Comparison of ENCODE assay signal across 18 mouse cellular contexts in the genomic region with DNA sequence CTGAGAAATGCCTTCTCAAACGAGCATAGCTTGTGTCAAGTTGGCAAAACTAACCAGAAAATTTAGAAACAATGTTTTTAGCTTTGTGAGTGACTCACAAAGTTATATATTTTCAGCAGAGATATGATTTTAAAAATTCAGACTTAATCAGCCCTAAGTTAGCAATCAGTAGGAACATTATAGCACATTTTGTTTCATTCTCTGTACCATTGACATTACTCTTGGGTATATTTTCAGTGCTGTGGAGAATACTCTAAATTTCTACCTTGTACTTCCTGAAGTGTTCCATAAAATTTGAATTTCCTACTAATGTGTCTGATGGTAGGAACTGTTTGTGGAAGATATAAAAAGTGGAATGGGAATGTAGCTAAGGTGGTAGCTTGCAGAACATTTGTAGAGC.
"Had no signal": no experiment of that assay in that cellular context is flagged by ENCODE, and none has a peak within 500 bp of the region (broad histone marks: within the 10 kb centered on the region; RNA-seq: fewer than 3 reads in every experiment).

No protein-coding gene starts in this region.

- H3K4me3 ChIP-seq: midbrain, embryonic 10.5 days; midbrain, embryonic 13.5 days; myocyte; neural tube, embryonic 13.5 days; neural tube, embryonic 15.5 days had no signal

- H3K27ac ChIP-seq: midbrain, embryonic 10.5 days; midbrain, embryonic 13.5 days; neural tube, embryonic 13.5 days; neural tube, embryonic 15.5 days had no signal

- ATAC-seq: midbrain, embryonic 13.5 days; midbrain, embryonic 16.5 days had no signal

- H3K9me3 ChIP-seq: midbrain, embryonic 10.5 days; midbrain, embryonic 13.5 days; neural tube, embryonic 15.5 days had no signal

- H3K4me1 ChIP-seq: midbrain, embryonic 10.5 days; midbrain, embryonic 13.5 days; neural tube, embryonic 13.5 days; neural tube, embryonic 15.5 days had no signal

- DNase-seq: lung, adult 18-20 months; lung, embryonic 14.5 days; lung, postnatal 10 days; lung, postnatal 4 days; retina, postnatal 1 day; right cerebral cortex, adult 18-20 months; right cerebral cortex, postnatal 25 days; right cerebral cortex, postnatal 4 days; spleen, adult 18-20 months; thymus, adult 2 months; thymus, postnatal 25 days; thymus, postnatal 4 days had no signal

- H3K27me3 ChIP-seq: midbrain, embryonic 13.5 days; neural tube, embryonic 13.5 days; neural tube, embryonic 15.5 days had no signal

- H3K36me3 ChIP-seq: midbrain, embryonic 10.5 days; midbrain, embryonic 13.5 days; neural tube, embryonic 15.5 days had no signal

- H3K9ac ChIP-seq: lung, embryonic 14.5 days; midbrain, embryonic 13.5 days; neural tube, embryonic 13.5 days; neural tube, embryonic 15.5 days had no signal

- H3K4me2 ChIP-seq: lung, embryonic 14.5 days; midbrain, embryonic 13.5 days; neural tube, embryonic 13.5 days; neural tube, embryonic 15.5 days had no signal
